Mouse (Mus musculus) stomach, embryonic 14.5 days (tissue): ENCODE results near the gene Fam53b. TPM values are rescaled to one million over a fixed set of nuclear protein-coding genes. Genes with fewer than 3 reads are reported as not detected.
A peak's percentile ranks its signal among the peaks of the same experiment; 100 is the strongest.

Source experiments
- ATAC-seq: fragments of 200-750 bp; cut with Nextera tagmentation; 2 replicates; pipeline ENCODE4 v1.8.0; 2017; ENCODE audit warnings: low read depth, moderate TSS enrichment; ENCODE audit not compliant: insufficient number of reproducible peaks, insufficient read depth, low FRiP score
- H3K27ac ChIP-seq: fragments of 300-500 bp; sonication (generic); 2 replicates; pipeline ENCODE4 v1.5.1; 2014; ENCODE audit warnings: mild to moderate bottlenecking, low read length, moderate library complexity, mixed read lengths
- H3K27me3 ChIP-seq: fragments of 300-500 bp; sonication (generic); 2 replicates; pipeline ENCODE4 v1.6.1; 2014; ENCODE audit warnings: low read length, control low read depth, mixed read lengths; ENCODE audit not compliant: control insufficient read depth, insufficient read depth
- H3K36me3 ChIP-seq: fragments of 300-500 bp; sonication (generic); 2 replicates; pipeline ENCODE4 v1.6.1; 2014; ENCODE audit warnings: mild to moderate bottlenecking, control low read depth, low read length, moderate library complexity, mixed read lengths; ENCODE audit not compliant: control insufficient read depth, insufficient read depth
- H3K4me1 ChIP-seq: fragments of 300-500 bp; sonication (generic); 2 replicates; pipeline ENCODE4 v1.6.1; 2014; ENCODE audit warnings: low read length, control low read depth, mixed read lengths; ENCODE audit not compliant: control insufficient read depth, insufficient read depth
- H3K4me2 ChIP-seq: fragments of 300-500 bp; sonication (generic); replicated peaks from 2 replicates; pipeline ENCODE4 v1.6.1; 2014; ENCODE audit warnings: low read depth, low read length, control low read depth
- H3K4me3 ChIP-seq: fragments of 300-500 bp; sonication (generic); 2 replicates; pipeline ENCODE4 v1.5.1; 2014; ENCODE audit warnings: low read depth, low read length, control low read depth
- H3K9ac ChIP-seq: fragments of 300-500 bp; sonication (generic); replicated peaks from 2 replicates; pipeline ENCODE4 v1.6.1; 2014; ENCODE audit warnings: low read depth, mild to moderate bottlenecking, control low read depth, low read length, moderate library complexity, mixed read lengths
- H3K9me3 ChIP-seq: fragments of 300-500 bp; sonication (generic); 2 replicates; pipeline ENCODE4 v1.6.1; 2016; ENCODE audit warnings: low read depth, low read length, control low read depth; ENCODE audit not compliant: control insufficient read depth
- WGBS: fragments of 180-500 bp; shearing (Covaris S2); extraction: QIAGEN DNeasy Blood & Tissue Kit; methylation state at CpG from one replicate; pipeline ENCODE4 v1.1.7; 2014; 5-methylcytosine and 5-hydroxymethylcytosine counted together
- polyA plus RNA-seq: library from polyadenylated mRNA; unstranded; fragments of >200 nt; fragmentation: Nextera tagmentation; extraction: Ambion mirVana; gene quantifications from 2 replicates; pipeline ENCODE4 v1.2.1, GENCODE M21; 2014

Fam53b gene
- polyA plus RNA-seq, 1 experiment from 2014 or later, result 16.4 TPM

GRCm38 (mm10) chr7:132729093-132729831 is 84.4 kb downstream of the Fam53b start:
- no peaks in the 10 kb centered on the region for H3K4me1 ChIP-seq
- no peak overlapping the region for H3K27ac ChIP-seq
- H3K9me3 ChIP-seq, result no peaks in the 10 kb centered on the region
- WGBS, result 71% methylated on average over 4 of the region's 4 CpGs
- H3K9ac ChIP-seq, result no peak overlapping the region
- no peaks in the 10 kb centered on the region for H3K36me3 ChIP-seq
- H3K4me2 ChIP-seq, result no peak overlapping the region
- ATAC-seq, result 0 out of 2 replicates have a peak, but pooled peaks have one; percentile 62
- no peak overlapping the region for H3K4me3 ChIP-seq
- no peaks in the 10 kb centered on the region for H3K27me3 ChIP-seq

GRCm38 (mm10) chr7:132726106-132726861 is 87.4 kb downstream of the Fam53b start:
- Histone ChIP-seq H3K4me3 (no peak overlapping the region), H3K9ac (no peak overlapping the region), H3K4me1 (no peaks in the 10 kb centered on the region), H3K36me3 (no peaks in the 10 kb centered on the region), H3K9me3 (no peaks in the 10 kb centered on the region), H3K4me2 (no peak overlapping the region), H3K27ac (no peak overlapping the region), H3K27me3 (no peaks in the 10 kb centered on the region)
- 53% methylated on average over 13 of the region's 13 CpGs for WGBS
- ATAC-seq, result no peak

- H3K27me3 ChIP-seq, result no peaks in the 10 kb centered on the region
- no peak overlapping the region for H3K27ac ChIP-seq
- WGBS, result 81% methylated on average over 5 of the region's 5 CpGs
- ATAC-seq, result no peak
- no peak overlapping the region for H3K4me2 ChIP-seq
- no peaks in the 10 kb centered on the region for H3K9me3 ChIP-seq
- H3K4me1 ChIP-seq, result no peaks in the 10 kb centered on the region
- no peaks in the 10 kb centered on the region; the same call in 1 of the 2 replicates for H3K36me3 ChIP-seq
- H3K9ac ChIP-seq, result no peak overlapping the region
- no peak overlapping the region for H3K4me3 ChIP-seq
These were observed 89.1 kb downstream of the Fam53b start for GRCm38 (mm10) chr7:132724501-132725062.

DNA sequence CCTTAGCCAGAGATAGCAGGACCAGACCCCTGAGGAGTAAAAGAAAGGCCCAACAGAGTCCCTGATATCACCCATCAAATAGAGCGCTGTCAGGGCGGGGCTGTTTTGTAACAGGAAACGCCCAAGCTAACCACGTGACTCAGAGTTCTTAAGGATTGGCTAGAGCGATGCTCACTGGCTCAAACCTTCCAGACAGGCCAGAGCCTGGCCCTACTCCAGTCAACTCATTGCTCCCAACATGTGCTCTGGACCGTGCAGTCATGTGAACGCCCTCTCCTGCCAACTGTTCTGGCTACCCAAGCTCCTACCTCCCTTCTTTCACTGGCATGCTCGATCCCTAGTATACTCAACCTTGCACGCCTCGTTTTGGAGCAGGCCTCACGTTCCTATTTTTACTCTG is 89.8 kb downstream of the Fam53b start:
- 86% methylated on average over 11 of the region's 11 CpGs for WGBS
- Histone ChIP-seq H3K9me3 (no peaks in the 10 kb centered on the region), H3K27ac (no peak overlapping the region), H3K27me3 (no peaks in the 10 kb centered on the region), H3K36me3 (no peaks in the 10 kb centered on the region; the same call in 1 of the 2 replicates), H3K4me1 (no peaks in the 10 kb centered on the region), H3K4me2 (no peak overlapping the region), H3K9ac (no peak overlapping the region), H3K4me3 (no peak overlapping the region)
- peak; percentile 67; the same call in 1 of the 2 replicates for ATAC-seq

- ATAC-seq, result no peak
- Histone ChIP-seq H3K9ac (no peak overlapping the region), H3K4me3 (no peak overlapping the region), H3K4me2 (no peak overlapping the region), H3K27me3 (no peaks in the 10 kb centered on the region), H3K4me1 (no peaks in the 10 kb centered on the region), H3K36me3 (no peaks in the 10 kb centered on the region; the same call in 1 of the 2 replicates), H3K27ac (no peak overlapping the region), H3K9me3 (no peaks in the 10 kb centered on the region)
- 86% methylated on average over 12 of the region's 12 CpGs for WGBS
These were observed 91.0 kb downstream of the Fam53b start for GRCm38 (mm10) chr7:132722401-132723370.

DNA sequence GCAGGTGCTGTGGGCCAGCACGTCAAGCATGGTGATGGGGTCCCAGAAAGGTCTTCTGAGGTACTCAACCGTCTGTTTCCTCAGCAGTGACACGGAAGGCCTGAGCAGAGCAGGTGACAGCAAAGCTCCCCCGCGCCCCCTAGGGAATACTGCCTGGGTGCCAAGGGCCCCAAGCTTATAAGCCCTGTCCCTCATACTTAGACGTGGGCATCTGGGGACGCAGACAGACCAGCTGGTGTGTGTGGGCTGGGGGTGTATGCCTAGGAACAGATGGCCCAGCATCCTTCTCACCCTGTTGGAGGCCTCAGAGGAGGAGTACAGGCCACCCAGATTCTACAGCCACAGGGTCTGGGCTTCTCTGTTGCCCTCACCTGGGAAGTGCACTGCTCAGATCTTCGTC is 93.1 kb downstream of the Fam53b start:
- no peaks in the 10 kb centered on the region for H3K9me3 ChIP-seq
- 78% methylated on average over 8 of the region's 8 CpGs for WGBS
- H3K4me1 ChIP-seq, result no peaks in the 10 kb centered on the region
- H3K27ac ChIP-seq, result no peak overlapping the region
- no peaks in the 10 kb centered on the region; the same call in 1 of the 2 replicates for H3K36me3 ChIP-seq
- H3K27me3 ChIP-seq, result no peaks in the 10 kb centered on the region
- no peak for ATAC-seq
- no peak overlapping the region for H3K4me3 ChIP-seq
- H3K9ac ChIP-seq, result no peak overlapping the region
- H3K4me2 ChIP-seq, result no peak overlapping the region

DNA sequence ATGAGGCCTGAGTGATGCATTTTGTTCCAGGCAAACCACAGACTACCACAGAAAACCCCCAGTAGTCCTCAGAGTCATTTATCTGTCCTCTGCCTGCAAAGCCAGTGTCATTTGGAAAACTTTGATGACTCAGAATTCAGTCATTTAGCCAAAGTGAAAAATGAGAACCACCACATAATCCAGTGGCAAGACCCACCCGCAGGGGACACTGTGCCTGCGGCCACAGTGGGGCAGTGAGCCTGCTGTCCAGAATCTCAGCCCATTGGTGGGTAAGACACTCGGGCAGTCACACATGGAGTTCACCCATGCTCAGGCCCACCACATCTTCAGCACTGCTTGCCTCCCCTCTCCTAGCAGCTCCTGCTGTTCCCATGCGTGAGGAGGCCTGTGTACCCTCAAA is 94.1 kb downstream of the Fam53b start:
- no peak for ATAC-seq
- H3K27me3 ChIP-seq, result no peaks in the 10 kb centered on the region
- H3K9me3 ChIP-seq, result no peaks in the 10 kb centered on the region

More for the DNA sequence above, 94.1 kb downstream of the Fam53b start:
- Histone ChIP-seq H3K4me3 (no peak overlapping the region), H3K9ac (no peak overlapping the region), H3K36me3 (peaks cover 4% of the 10 kb centered on the region; the same call in 1 of the 2 replicates), H3K4me1 (0 out of 2 replicates have a peak, but pooled peaks cover 2% of the 10 kb centered on the region), H3K4me2 (no peak overlapping the region), H3K27ac (no peak overlapping the region)
- 87% methylated on average over 4 of the region's 4 CpGs for WGBS
